Mouse (Mus musculus) brain, embryonic 14.5 days (tissue): Measurements from ENCODE around the gene Urod. TPM values are rescaled to one million over a fixed set of nuclear protein-coding genes. Genes with fewer than 3 reads are reported as not detected.

Experiments
- DNase-seq: peaks from one replicate; pipeline ENCODE4 v3.0.0-alpha.2; 2011; ENCODE audit warnings: low read depth
- CTCF ChIP-seq: fragments of 200-500 bp; IDR thresholded peaks from 2 replicates; pipeline ENCODE4 v1.5.1; 2012; ENCODE audit warnings: inconsistent platforms, mild to moderate bottlenecking, moderate library complexity, borderline replicate concordance; ENCODE audit not compliant: insufficient read depth, insufficient read length; ENCODE audit errors: extremely low read depth
- POLR2A ChIP-seq: fragments of 200-500 bp; IDR thresholded peaks from 2 replicates; pipeline ENCODE4 v1.6.1; 2012; ENCODE audit warnings: mild to moderate bottlenecking, inconsistent platforms, borderline replicate concordance; ENCODE audit not compliant: poor library complexity, insufficient read depth, insufficient read length, severe bottlenecking; ENCODE audit errors: extremely low read depth
- polyA plus RNA-seq: library from polyadenylated mRNA; depleted of rRNA; stranded (reverse); fragments of >200 nt; gene quantifications from 2 replicates; pipeline ENCODE4 v1.2.3, GENCODE M21; 2012; rRNA removed

Gene Urod
- polyA plus RNA-seq, 1 experiment = 58.9 TPM

DNA sequence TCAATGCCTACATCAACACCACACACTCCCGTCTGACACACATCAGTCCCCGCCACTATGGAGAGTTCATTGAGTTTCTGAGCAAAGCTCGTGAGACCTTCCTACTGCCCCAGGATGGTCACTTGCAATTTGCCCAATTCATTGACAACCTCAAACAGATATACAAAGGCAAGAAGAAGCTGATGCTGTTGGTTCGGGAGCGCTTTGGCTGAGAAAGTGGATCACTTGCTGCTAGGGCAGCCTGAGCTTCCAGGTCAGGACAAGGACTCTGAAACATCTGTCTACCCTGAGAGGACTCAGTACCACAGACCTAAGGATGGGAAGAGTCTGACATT lies 7.1 kb downstream of the Urod start:
- TF ChIP-seq POLR2A = no peak
- no peak for TF ChIP-seq CTCF
- DNase-seq = no peak

DNA sequence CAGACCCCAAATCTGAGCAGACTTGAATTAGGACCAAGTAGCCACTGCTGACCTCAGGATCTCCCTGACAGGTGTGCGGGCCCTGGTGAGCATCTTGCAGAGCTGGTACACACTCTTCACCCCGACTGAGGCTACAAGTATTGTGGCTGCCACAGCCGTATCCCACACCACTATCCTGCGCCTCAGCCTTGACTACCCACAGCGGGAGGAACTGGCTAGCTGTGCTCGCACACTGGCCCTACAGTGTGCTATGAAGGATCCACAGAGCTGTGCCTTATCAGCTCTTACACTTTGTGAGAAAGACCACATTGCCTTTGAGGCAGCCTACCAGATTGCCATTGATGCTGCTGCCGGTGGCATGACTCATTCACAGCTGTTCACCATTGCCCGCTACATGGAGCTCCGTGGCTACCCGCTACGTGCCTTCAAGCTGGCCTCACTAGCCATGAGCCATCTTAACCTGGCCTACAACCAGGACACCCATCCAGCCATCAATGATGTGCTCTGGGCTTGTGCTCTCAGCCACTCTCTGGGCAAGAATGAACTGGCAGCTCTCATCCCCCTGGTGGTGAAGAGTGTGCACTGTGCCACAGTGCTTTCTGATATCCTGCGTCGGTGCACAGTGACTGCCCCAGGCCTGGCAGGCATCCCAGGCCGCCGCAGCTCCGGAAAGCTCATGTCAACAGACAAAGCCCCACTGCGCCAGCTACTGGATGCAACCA lies 7.7 kb downstream of the Urod start:
- no peak for TF ChIP-seq POLR2A
- TF ChIP-seq CTCF = peak; percentile 76
- DNase-seq = peak; percentile 90

GRCm38 (mm10) chr4:116985681-116986080 lies 8.5 kb downstream of the Urod start:
- DNase-seq = no peak
- TF ChIP-seq CTCF (no peak), POLR2A (no peak)

GRCm38 (mm10) chr4:116976503-116976902 lies 17.7 kb downstream of the Urod start:
- no peak for TF ChIP-seq CTCF
- no peak for TF ChIP-seq POLR2A
- no peak for DNase-seq

GRCm38 (mm10) chr4:116954951-116955350 lies 39.3 kb downstream of the Urod start:
- TF ChIP-seq CTCF = no peak
- TF ChIP-seq POLR2A = no peak
- DNase-seq = no peak

DNA sequence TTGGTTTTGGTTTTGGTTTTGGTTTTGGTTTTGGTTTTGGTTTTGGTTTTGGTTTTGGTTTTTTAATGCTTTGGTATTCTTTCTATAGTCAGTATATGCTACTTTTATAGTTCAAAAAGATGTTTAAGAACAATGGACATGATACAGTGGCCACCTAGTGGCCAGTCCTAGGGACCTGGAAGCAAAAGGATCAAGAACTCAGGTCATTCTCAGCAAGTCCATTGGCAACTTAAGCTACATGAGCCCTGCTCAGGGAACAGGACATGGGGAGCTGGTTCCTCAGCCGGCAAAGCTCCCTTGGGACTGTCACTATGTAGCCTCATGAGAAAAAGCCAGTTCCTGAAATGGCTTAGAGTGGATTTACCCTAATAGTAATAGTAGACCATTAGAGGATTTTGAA lies 42.6 kb downstream of the Urod start:
- DNase-seq = peak; percentile 42
- TF ChIP-seq CTCF (peak; percentile 42; the same call in 1 of the 2 replicates), POLR2A (no peak)

GRCm38 (mm10) chr4:116944055-116944454 lies 50.2 kb downstream of the Urod start:
- DNase-seq = peak; percentile 83
- no peak for TF ChIP-seq POLR2A
- TF ChIP-seq CTCF = no peak

DNA sequence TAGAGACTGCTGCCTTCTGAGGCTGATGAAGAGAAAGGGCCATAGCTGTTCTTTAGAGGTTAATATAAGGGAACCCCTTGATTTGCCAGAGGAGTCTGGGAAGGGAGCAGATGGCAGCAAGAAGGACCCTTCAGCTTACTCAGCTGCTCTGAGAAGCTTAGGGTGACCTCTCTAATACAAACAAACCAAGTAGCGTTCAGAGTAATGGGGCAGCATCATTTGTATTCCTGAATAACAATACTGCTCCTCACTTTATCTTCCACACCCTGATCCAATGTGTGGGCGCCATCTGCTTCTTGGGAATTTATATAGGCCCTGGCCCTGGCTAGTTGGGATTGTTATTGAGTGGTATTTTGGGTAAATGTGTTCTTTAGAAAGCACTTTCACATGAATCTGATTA lies 51.5 kb downstream of the Urod start:
- no peak for TF ChIP-seq CTCF
- TF ChIP-seq POLR2A = no peak
- DNase-seq = peak; percentile 65

Other genes starting within 250 kb of the Urod start
- 34.3 and 41.7 TPM in 2 replicates for gene Toe1, start 186.8 kb downstream of the Urod start, polyA plus RNA-seq
- gene Mutyh, start 186.7 kb downstream of the Urod start, polyA plus RNA-seq = 10.7 and 21.2 TPM in 2 replicates
- gene Hpdl, start 172.7 kb downstream of the Urod start, polyA plus RNA-seq = 0.34 and 0.64 TPM in 2 replicates
- gene Zswim5, start 117.0 kb downstream of the Urod start, polyA plus RNA-seq = 30.1 and 36.0 TPM in 2 replicates
- 59.3 and 60.4 TPM in 2 replicates for gene Hectd3, start 904 bp upstream of the Urod start, polyA plus RNA-seq
- 24.6 and 25.0 TPM in 2 replicates for gene Eif2b3, start 25.0 kb upstream of the Urod start, polyA plus RNA-seq
- 11.6 and 18.6 TPM in 2 replicates for gene Ptch2, start 101.7 kb upstream of the Urod start, polyA plus RNA-seq
- 6.5 and 7.9 TPM in 2 replicates for gene Btbd19, start 131.3 kb upstream of the Urod start, polyA plus RNA-seq
- 0.52 and 0.67 TPM in 2 replicates for gene Tctex1d4, start 132.4 kb upstream of the Urod start, polyA plus RNA-seq
- 18.5 and 19.6 TPM in 2 replicates for gene Plk3, start 139.6 kb upstream of the Urod start, polyA plus RNA-seq
- 838 and 897 TPM in 2 replicates for gene Rps8, start 161.8 kb upstream of the Urod start, polyA plus RNA-seq
- gene Kif2c, start 188.2 kb upstream of the Urod start, polyA plus RNA-seq = 14.5 and 23.7 TPM in 2 replicates